Mouse (Mus musculus): ENCODE measurements around the gene Tent4b. TPM values are rescaled to one million over a fixed set of nuclear protein-coding genes. Genes with fewer than 3 reads are reported as not detected.

The Tent4b gene
- total RNA-seq, 1 experiment, result 37.0 TPM

DNA sequence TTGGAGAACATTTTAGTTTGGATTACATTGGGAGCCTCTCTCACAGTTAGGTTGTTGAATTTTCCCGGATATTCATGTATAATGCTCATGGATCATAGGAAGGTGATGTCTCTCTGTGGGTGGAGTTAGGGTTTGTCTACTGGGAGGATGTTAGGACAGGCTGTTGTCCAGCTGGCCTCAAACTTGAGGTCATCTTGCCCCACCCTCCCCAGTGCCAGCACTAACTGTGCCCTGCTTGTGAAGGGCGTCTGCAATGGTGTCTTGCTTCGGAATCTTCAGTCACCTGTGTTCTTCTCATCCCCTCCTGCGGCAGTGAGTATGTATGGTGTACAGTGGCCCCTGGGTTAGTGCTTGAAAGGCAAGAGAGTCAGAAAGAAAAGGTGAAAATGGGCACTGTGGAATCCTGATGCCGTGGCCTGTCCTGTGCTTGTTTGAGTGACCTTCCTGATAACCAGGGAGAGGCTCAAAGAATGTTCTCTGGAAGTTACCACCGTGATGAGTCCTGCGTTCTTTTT, 61.5 kb downstream of the Tent4b start:
- in situ Hi-C loops (cut with MboI; ENCODE audit: low sequenced_read_pairs in 2 of 2, unreplicated experiment in 2 of 2), result no loop called here
- no peak overlapping the region for H3K27ac ChIP-seq (ENCODE audit: insufficient read depth, low read depth, low read length, poor library complexity, severe bottlenecking)
- no peak overlapping the region for H3K4me3 ChIP-seq (ENCODE audit: insufficient read depth in 1 of 2, low read depth in 1 of 2, low read length in 2 of 2, poor library complexity in 1 of 2, severe bottlenecking in 1 of 2)
- no peak for TF ChIP-seq CHD2 (IDR thresholded peaks at IDR 0.05; ENCODE audit: low read depth, low read length)
- no peak for TF ChIP-seq ZC3H11A (IDR thresholded peaks at IDR 0.05; ENCODE audit: borderline replicate concordance, low read depth, low read length)
- no peak for TF ChIP-seq ZNF384 (IDR thresholded peaks at IDR 0.05; ENCODE audit: low read depth, low read length)
- TF ChIP-seq HCFC1 (IDR thresholded peaks at IDR 0.05; ENCODE audit: borderline replicate concordance, insufficient read depth, low read length), result no peak
- TF ChIP-seq MAFK (IDR thresholded peaks at IDR 0.05; ENCODE audit: insufficient read depth, low read depth, low read length), result no peak
- peaks cover 4 to 8% of the 10 kb centered on the region in 2 experiments; a peak in 2 of 4 replicates for H3K4me1 ChIP-seq (ENCODE audit: control insufficient read depth in 2 of 2, insufficient read depth in 2 of 2, low read length in 2 of 2, poor library complexity in 1 of 2)
- no peaks in the 10 kb centered on the region for H3K9me3 ChIP-seq (ENCODE audit: control insufficient read depth, insufficient read depth, low read depth, low read length)
- no peak for DNase-seq (ENCODE audit: low read depth, low spot score)
- peaks cover 12% of the 10 kb centered on the region for H3K36me3 ChIP-seq (ENCODE audit: control insufficient read depth, insufficient read depth, low read length, poor library complexity, severe bottlenecking)
- no peak overlapping the region for H3K9ac ChIP-seq (ENCODE audit: insufficient read depth, low read depth, low read length, poor library complexity, severe bottlenecking)

DNA sequence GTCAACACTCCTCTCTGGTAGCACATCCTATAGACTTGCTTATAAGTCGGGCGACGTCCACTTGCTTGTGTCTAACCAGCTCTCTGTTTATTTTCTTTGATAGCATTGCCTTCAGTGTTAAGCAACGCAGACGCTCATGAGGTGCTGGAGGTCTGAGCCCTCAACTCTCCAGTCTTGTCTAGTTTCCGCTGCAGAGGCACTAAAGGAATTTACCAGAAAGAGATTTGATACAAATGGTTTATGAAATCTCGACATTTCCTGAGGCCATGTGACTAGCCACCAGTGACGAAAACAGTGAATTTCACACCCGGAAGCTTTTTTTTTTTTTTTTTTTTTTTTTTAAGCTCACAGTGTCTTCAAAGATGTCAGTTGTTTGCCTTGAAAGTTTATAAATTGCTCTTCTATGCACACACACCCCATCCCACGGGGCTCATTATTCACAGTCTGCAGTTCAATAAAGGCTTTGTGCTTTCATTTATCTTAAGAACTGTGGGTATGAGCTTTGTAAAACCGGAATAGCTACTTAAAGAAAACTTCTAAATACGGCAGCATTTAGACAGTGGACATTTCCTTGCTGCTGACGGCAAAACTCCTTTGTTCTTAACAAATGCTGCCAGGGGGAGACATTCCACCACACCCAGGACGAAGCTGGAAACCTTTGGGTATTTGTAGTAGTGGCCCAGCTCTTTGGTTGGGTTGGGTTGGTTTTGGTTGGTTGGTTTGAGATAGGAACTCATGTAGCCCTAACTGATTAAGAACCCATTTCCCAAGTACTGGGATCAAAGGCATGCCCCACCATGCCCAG, 64.0 kb downstream of the Tent4b start:
- no peak for DNase-seq (ENCODE audit: low read depth, low spot score)
- no peak overlapping the region; the same call in 1 of the 2 replicates for H3K27ac ChIP-seq (ENCODE audit: insufficient read depth, low read depth, low read length, poor library complexity, severe bottlenecking)
- no peaks in the 10 kb centered on the region for H3K9me3 ChIP-seq (ENCODE audit: control insufficient read depth, insufficient read depth, low read depth, low read length)
- peaks cover 4 to 10% of the 10 kb centered on the region in 2 experiments; a peak in 2 of 4 replicates for H3K4me1 ChIP-seq (ENCODE audit: control insufficient read depth in 2 of 2, insufficient read depth in 2 of 2, low read length in 2 of 2, poor library complexity in 1 of 2)
- TF ChIP-seq HCFC1 (IDR thresholded peaks at IDR 0.05; ENCODE audit: borderline replicate concordance, insufficient read depth, low read length), result no peak
- TF ChIP-seq ZC3H11A (IDR thresholded peaks at IDR 0.05; ENCODE audit: borderline replicate concordance, low read depth, low read length), result no peak
- TF ChIP-seq MAFK (IDR thresholded peaks at IDR 0.05; ENCODE audit: insufficient read depth, low read depth, low read length), result no peak
- TF ChIP-seq CHD2 (IDR thresholded peaks at IDR 0.05; ENCODE audit: low read depth, low read length), result peak; percentile 27; the same call in 1 of the 2 replicates
- peak; percentile 83 for TF ChIP-seq ZNF384 (IDR thresholded peaks at IDR 0.05; ENCODE audit: low read depth, low read length)
- in situ Hi-C loops (cut with MboI; ENCODE audit: low sequenced_read_pairs in 2 of 2, unreplicated experiment in 2 of 2), result no loop called here
- no peak overlapping the region for H3K4me3 ChIP-seq (ENCODE audit: insufficient read depth in 1 of 2, low read depth in 1 of 2, low read length in 2 of 2, poor library complexity in 1 of 2, severe bottlenecking in 1 of 2)
- peaks cover 4% of the 10 kb centered on the region; the same call in 1 of the 2 replicates for H3K36me3 ChIP-seq (ENCODE audit: control insufficient read depth, insufficient read depth, low read length, poor library complexity, severe bottlenecking)
- no peak overlapping the region for H3K9ac ChIP-seq (ENCODE audit: insufficient read depth, low read depth, low read length, poor library complexity, severe bottlenecking)

DNA sequence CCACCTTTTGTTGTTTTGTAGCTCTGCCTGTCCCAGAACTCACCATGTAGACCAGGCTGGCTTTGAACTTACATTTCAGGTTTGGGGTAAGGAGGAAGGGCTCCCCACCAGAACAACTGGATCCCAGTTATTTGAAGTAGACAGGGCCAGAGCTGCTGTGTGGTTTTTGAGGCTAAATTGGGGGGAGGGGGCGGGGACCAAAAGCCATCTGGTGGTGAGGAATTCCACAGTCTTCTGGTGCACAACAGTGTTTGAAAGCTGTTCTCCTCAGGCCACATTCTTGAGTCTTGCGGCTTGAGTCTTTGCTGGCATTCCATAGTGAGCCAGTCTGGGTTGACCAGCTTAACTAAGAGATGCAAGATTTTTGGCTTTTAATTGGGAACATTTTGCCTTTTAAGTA, 66.5 kb downstream of the Tent4b start:
- no peaks in the 10 kb centered on the region for H3K9me3 ChIP-seq (ENCODE audit: control insufficient read depth, insufficient read depth, low read depth, low read length)
- DNase-seq (ENCODE audit: low read depth, low spot score), result no peak
- no peak overlapping the region for H3K4me3 ChIP-seq (ENCODE audit: insufficient read depth in 1 of 2, low read depth in 1 of 2, low read length in 2 of 2, poor library complexity in 1 of 2, severe bottlenecking in 1 of 2)
- no peak for TF ChIP-seq CHD2 (IDR thresholded peaks at IDR 0.05; ENCODE audit: low read depth, low read length)
- TF ChIP-seq ZC3H11A (IDR thresholded peaks at IDR 0.05; ENCODE audit: borderline replicate concordance, low read depth, low read length), result no peak
- no peak for TF ChIP-seq HCFC1 (IDR thresholded peaks at IDR 0.05; ENCODE audit: borderline replicate concordance, insufficient read depth, low read length)
- no peak for TF ChIP-seq ZNF384 (IDR thresholded peaks at IDR 0.05; ENCODE audit: low read depth, low read length)
- no peak for TF ChIP-seq MAFK (IDR thresholded peaks at IDR 0.05; ENCODE audit: insufficient read depth, low read depth, low read length)
- H3K27ac ChIP-seq (ENCODE audit: insufficient read depth, low read depth, low read length, poor library complexity, severe bottlenecking), result no peak overlapping the region
- in situ Hi-C loops (cut with MboI; ENCODE audit: low sequenced_read_pairs in 2 of 2, unreplicated experiment in 2 of 2), result no loop called here
- peaks cover under 1% of the 10 kb centered on the region; the same call in 1 of the 2 replicates for H3K36me3 ChIP-seq (ENCODE audit: control insufficient read depth, insufficient read depth, low read length, poor library complexity, severe bottlenecking)
- H3K9ac ChIP-seq (ENCODE audit: insufficient read depth, low read depth, low read length, poor library complexity, severe bottlenecking), result no peak overlapping the region
- H3K4me1 ChIP-seq (ENCODE audit: control insufficient read depth in 2 of 2, insufficient read depth in 2 of 2, low read length in 2 of 2, poor library complexity in 1 of 2), result peaks cover 4 to 10% of the 10 kb centered on the region in 2 experiments; a peak in 2 of 4 replicates

DNA sequence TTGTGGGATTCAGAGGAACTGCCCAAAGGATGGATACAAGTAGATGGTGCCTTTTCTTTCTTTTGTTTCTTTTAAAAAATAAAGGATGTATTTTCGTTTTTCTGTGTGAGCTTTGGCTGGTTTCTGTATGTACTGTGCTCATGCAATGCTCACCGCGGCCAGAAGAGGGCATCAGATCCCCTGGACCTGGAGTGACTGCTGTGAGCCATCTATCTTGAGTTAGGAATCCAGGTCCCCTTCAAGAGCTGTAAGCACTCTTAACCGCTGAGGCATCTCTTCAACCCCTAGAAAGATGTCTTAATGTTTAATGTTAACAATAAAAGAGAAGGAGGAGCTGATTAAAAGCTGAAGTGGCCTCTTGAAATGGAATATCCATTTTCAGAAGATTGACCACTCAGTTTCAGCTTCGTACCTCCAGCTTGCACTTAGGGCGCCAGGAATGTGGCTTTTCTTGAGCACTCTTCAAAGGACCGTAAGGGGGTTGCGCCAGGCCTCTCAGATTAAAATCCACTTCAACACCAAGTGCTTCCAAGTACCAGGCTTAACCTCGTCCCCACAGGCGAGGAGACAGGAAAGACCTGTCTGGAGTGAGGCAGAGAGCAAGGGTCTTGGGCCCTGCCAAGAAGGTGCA, 67.3 kb downstream of the Tent4b start:
- in situ Hi-C loops (cut with MboI; ENCODE audit: low sequenced_read_pairs in 2 of 2, unreplicated experiment in 2 of 2), result no loop called here
- Histone ChIP-seq H3K9ac (ENCODE audit: insufficient read depth, low read depth, low read length, poor library complexity, severe bottlenecking) (no peak overlapping the region), H3K4me3 (ENCODE audit: insufficient read depth in 1 of 2, low read depth in 1 of 2, low read length in 2 of 2, poor library complexity in 1 of 2, severe bottlenecking in 1 of 2) (no peak overlapping the region), H3K9me3 (ENCODE audit: control insufficient read depth, insufficient read depth, low read depth, low read length) (no peaks in the 10 kb centered on the region), H3K27ac (ENCODE audit: insufficient read depth, low read depth, low read length, poor library complexity, severe bottlenecking) (no peak overlapping the region), H3K36me3 (ENCODE audit: control insufficient read depth, insufficient read depth, low read length, poor library complexity, severe bottlenecking) (no peaks in the 10 kb centered on the region), H3K4me1 (ENCODE audit: control insufficient read depth in 2 of 2, insufficient read depth in 2 of 2, low read length in 2 of 2, poor library complexity in 1 of 2) (peaks cover 4 to 10% of the 10 kb centered on the region in 2 experiments; a peak in 2 of 4 replicates)
- peak; percentile 56 for DNase-seq (ENCODE audit: low read depth, low spot score)
- TF ChIP-seq ZC3H11A (IDR thresholded peaks at IDR 0.05; ENCODE audit: borderline replicate concordance, low read depth, low read length) (peak; percentile 54; the same call in 1 of the 2 replicates), MAFK (IDR thresholded peaks at IDR 0.05; ENCODE audit: insufficient read depth, low read depth, low read length) (no peak)

Measured in ES-E14 (cell line).